Mouse (Mus musculus): ENCODE measurements around the gene Dlk2. TPM values are rescaled to one million over a fixed set of nuclear protein-coding genes. Genes with fewer than 3 reads are reported as not detected.

The Dlk2 gene
- total RNA-seq, 2 experiments from 2014 or later: 0.39 to 0.60 TPM

GRCm38 (mm10) chr17:46269771-46270534 lies 27.3 kb upstream of the Dlk2 start:
- intact Hi-C loops (cut with DNase I): loop anchor here (5.0 kb wide), 1 partner anchor 112 kb away; the partner anchor contains the start of gene Zfp318
- peak; percentile 50 to 58 for DNase-seq

- intact Hi-C loops (cut with DNase I): no loop called here
- DNase-seq: peak in 1 of 2 experiments; percentile 2
Measured at GRCm38 (mm10) chr17:46272058-46272457, 25.2 kb upstream of the Dlk2 start.

- DNase-seq: peak in 1 of 2 experiments; percentile 36
- intact Hi-C loops (cut with DNase I): no loop called here
Measured at GRCm38 (mm10) chr17:46272675-46273074, 24.5 kb upstream of the Dlk2 start.

- intact Hi-C loops (cut with DNase I): no loop called here
- DNase-seq: no peak
Measured at GRCm38 (mm10) chr17:46273803-46274236, 23.4 kb upstream of the Dlk2 start.

GRCm38 (mm10) chr17:46274465-46274864 lies 22.8 kb upstream of the Dlk2 start:
- intact Hi-C loops (cut with DNase I): no loop called here
- no peak for DNase-seq

GRCm38 (mm10) chr17:46275034-46275433 lies 22.2 kb upstream of the Dlk2 start:
- no peak for DNase-seq
- intact Hi-C loops (cut with DNase I): no loop called here

GRCm38 (mm10) chr17:46275506-46275905 lies 21.7 kb upstream of the Dlk2 start:
- DNase-seq: no peak
- intact Hi-C loops (cut with DNase I): no loop called here

- intact Hi-C loops (cut with DNase I): no loop called here
Measured at GRCm38 (mm10) chr17:46277586-46277985, 19.6 kb upstream of the Dlk2 start.

GRCm38 (mm10) chr17:46278011-46278765 lies 19.0 kb upstream of the Dlk2 start:
- DNase-seq: no peak

More at GRCm38 (mm10) chr17:46277586-46277985, 19.6 kb upstream of the Dlk2 start:
- no peak for DNase-seq

GRCm38 (mm10) chr17:46282483-46283123 lies 14.6 kb upstream of the Dlk2 start, which contains the start of gene Tjap1:
Gene Tjap1, minus strand, starts transcription at chr17:46283026.
- DNase-seq: peak; percentile 84
- intact Hi-C loops (cut with DNase I): no loop called here

More at GRCm38 (mm10) chr17:46278011-46278765, 19.0 kb upstream of the Dlk2 start:
- intact Hi-C loops (cut with DNase I): no loop called here

GRCm38 (mm10) chr17:46283140-46283539 lies 14.1 kb upstream of the Dlk2 start:
- DNase-seq: no peak
- intact Hi-C loops (cut with DNase I): no loop called here

GRCm38 (mm10) chr17:46283911-46284310 lies 13.3 kb upstream of the Dlk2 start:
- DNase-seq: no peak
- intact Hi-C loops (cut with DNase I): no loop called here

GRCm38 (mm10) chr17:46284653-46285052 lies 12.6 kb upstream of the Dlk2 start:
- intact Hi-C loops (cut with DNase I): no loop called here
- no peak for DNase-seq

- intact Hi-C loops (cut with DNase I): no loop called here
- no peak for DNase-seq
Measured at GRCm38 (mm10) chr17:46285407-46285806, 11.8 kb upstream of the Dlk2 start.

- intact Hi-C loops (cut with DNase I): no loop called here
- peak; percentile 56 to 63 for DNase-seq
Measured at GRCm38 (mm10) chr17:46287678-46288095, 9.5 kb upstream of the Dlk2 start.

- DNase-seq: no peak
- intact Hi-C loops (cut with DNase I): no loop called here
Measured at GRCm38 (mm10) chr17:46296601-46297000, 620 bp upstream of the Dlk2 start.

- intact Hi-C loops (cut with DNase I): no loop called here
- DNase-seq: no peak
Measured at GRCm38 (mm10) chr17:46297028-46297363, 225 bp upstream of the Dlk2 start.

GRCm38 (mm10) chr17:46298220-46298913 lies 1.1 kb downstream of the Dlk2 start:
- peak; percentile 87 to 90 for DNase-seq
- intact Hi-C loops (cut with DNase I): loop anchor here (1.0 kb wide), 1 partner anchor 32 kb away; no protein-coding TSS in a partner anchor

GRCm38 (mm10) chr17:46301892-46302291 lies 4.7 kb downstream of the Dlk2 start:
- intact Hi-C loops (cut with DNase I): no loop called here
- no peak for DNase-seq

GRCm38 (mm10) chr17:46304184-46304583 lies 7.0 kb downstream of the Dlk2 start:
- intact Hi-C loops (cut with DNase I): no loop called here
- DNase-seq: no peak
